Mouse (Mus musculus): Measurements from ENCODE around the gene Bach1. TPM values are rescaled to one million over a fixed set of nuclear protein-coding genes. Genes with fewer than 3 reads are reported as not detected.
"Not testable (repeated sequence)": the region's sequence is repeated elsewhere in the genome, so short reads cannot be mapped to it uniquely, and the experiment has no call there.

Bach1 gene
- polyA plus RNA-seq, 1 experiment from 2014 or later, result 9.8 TPM

DNA sequence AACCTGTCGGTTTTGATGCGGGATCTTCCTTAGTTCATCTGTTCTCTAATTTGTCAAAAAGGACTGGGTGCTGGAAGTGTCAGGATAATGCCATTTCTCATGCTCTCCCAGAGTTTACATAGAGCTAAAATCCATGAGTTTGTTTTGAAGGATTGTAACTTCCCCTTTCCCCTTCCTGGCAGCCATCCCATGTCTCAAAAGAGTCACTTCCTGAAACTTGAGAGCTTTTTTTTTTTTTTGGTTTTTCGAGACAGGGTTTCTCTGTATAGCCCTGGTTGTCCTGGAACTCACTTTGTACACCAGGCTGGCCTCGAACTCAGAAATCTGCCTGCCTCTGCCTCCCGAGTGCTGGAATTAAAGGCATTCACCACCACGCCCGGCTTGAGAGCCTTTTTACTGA, 9.9 kb upstream of the Bach1 start:
- H3K9ac ChIP-seq (ENCODE audit: low read length); H3K4me3 ChIP-seq (ENCODE audit: low read length); H3K9me3 ChIP-seq (replicated peaks; ENCODE audit: control insufficient read depth, low read length); H3K36me3 ChIP-seq (ENCODE audit: control insufficient read depth, insufficient read depth); H3K27me3 ChIP-seq (ENCODE audit: control insufficient read depth, insufficient read depth, low read length); H3K4me1 ChIP-seq (ENCODE audit: control insufficient read depth, insufficient read depth, low read length); ATAC-seq (replicated peaks; ENCODE audit: extremely low read depth, insufficient read depth, low FRiP score): not testable (repeated sequence)
- WGBS, result 66% methylated on average over 7 of the region's 7 CpGs
- peak overlapping the region; percentile 47; the same call in 1 of the 2 replicates for H3K4me2 ChIP-seq (ENCODE audit: low read depth, low read length)
- H3K27ac ChIP-seq (ENCODE audit: low read length), result peak overlapping the region; percentile 79

DNA sequence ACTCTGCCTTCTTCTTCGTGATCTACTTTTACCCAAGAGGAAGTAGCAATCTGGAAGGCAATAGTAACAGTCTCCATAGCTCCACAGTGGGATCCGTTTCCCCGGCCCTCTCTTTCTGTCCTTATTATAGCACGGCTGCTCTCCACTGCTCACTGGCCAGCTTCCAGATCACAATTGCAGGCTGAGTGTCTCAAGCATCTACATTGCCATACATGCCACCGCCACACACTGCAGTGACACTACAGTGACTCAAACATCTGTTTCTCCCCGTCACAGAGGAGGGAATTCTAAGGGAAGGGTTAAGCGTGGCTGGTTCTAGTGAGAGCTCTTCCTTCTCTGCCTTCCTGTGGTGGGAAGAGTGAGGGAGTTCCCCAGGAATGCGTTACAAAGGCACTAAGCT, 9.5 kb upstream of the Bach1 start:
- H3K36me3 ChIP-seq (ENCODE audit: control insufficient read depth, insufficient read depth), result no peaks in the 10 kb centered on the region
- H3K4me3 ChIP-seq (ENCODE audit: low read length), result no peak overlapping the region
- peaks cover 9% of the 10 kb centered on the region for H3K4me1 ChIP-seq (ENCODE audit: control insufficient read depth, insufficient read depth, low read length)
- H3K4me2 ChIP-seq (ENCODE audit: low read depth, low read length), result peak overlapping the region; percentile 47
- 0 out of 2 replicates have a peak, but pooled peaks cover 2% of the 10 kb centered on the region for H3K9me3 ChIP-seq (replicated peaks; ENCODE audit: control insufficient read depth, low read length)
- WGBS, result 15% methylated on average over 8 of the region's 8 CpGs
- H3K9ac ChIP-seq (ENCODE audit: low read length), result no peak overlapping the region
- H3K27ac ChIP-seq (ENCODE audit: low read length), result peak overlapping the region; percentile 79
- H3K27me3 ChIP-seq (ENCODE audit: control insufficient read depth, insufficient read depth, low read length), result no peaks in the 10 kb centered on the region
- peak; percentile 64 for ATAC-seq (replicated peaks; ENCODE audit: extremely low read depth, insufficient read depth, low FRiP score)

DNA sequence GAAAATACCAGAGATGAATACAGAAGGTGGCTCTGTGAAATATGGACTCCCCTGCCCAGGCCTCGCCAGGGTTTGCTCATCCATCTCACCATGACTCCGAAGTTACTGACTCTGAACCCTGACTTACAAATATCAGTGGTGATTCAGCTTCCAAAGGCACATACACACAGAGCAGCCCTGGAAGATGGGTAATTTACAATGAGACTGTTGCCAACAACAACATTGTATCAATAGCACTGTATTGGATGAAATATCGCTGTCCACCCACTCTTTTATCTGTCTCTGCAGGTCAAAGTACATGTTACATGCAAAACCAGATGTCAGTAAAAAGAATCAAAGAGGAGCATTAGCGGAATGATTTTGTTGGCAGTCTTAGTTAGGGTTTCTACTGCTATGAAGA, 8.2 kb upstream of the Bach1 start:
- Histone ChIP-seq H3K9me3 (replicated peaks; ENCODE audit: control insufficient read depth, low read length) (0 out of 2 replicates have a peak, but pooled peaks cover 2% of the 10 kb centered on the region), H3K4me1 (ENCODE audit: control insufficient read depth, insufficient read depth, low read length) (peaks cover 9% of the 10 kb centered on the region), H3K4me2 (ENCODE audit: low read depth, low read length) (no peak overlapping the region), H3K27me3 (ENCODE audit: control insufficient read depth, insufficient read depth, low read length) (no peaks in the 10 kb centered on the region), H3K27ac (ENCODE audit: low read length) (no peak overlapping the region), H3K4me3 (ENCODE audit: low read length) (no peak overlapping the region), H3K9ac (ENCODE audit: low read length) (no peak overlapping the region), H3K36me3 (ENCODE audit: control insufficient read depth, insufficient read depth) (no peaks in the 10 kb centered on the region)
- ATAC-seq (replicated peaks; ENCODE audit: extremely low read depth, insufficient read depth, low FRiP score), result no peak
- 88% methylated on average over 4 of the region's 4 CpGs for WGBS

DNA sequence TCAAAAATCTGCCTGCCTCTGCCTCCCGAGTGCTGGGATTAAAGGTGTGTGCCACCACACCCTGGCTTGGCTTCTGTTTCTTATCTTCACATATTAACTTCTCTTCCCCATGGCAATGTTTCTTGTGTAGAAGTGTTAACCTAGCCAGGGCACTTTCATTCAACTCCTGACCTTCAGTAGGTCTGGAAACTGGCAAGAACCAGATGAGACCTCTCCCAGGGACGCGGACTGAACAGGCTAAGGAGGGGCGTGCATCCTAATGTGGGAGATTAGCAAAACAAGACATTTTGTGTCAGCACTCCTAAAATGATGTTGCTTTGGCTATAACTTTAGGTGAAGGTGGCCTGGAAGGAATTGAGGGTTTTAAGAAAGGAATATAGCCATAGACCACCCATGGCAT, 7.6 kb upstream of the Bach1 start:
- ATAC-seq (replicated peaks; ENCODE audit: extremely low read depth, insufficient read depth, low FRiP score), result no peak
- WGBS, result 93% methylated on average over 4 of the region's 4 CpGs
- Histone ChIP-seq H3K9me3 (replicated peaks; ENCODE audit: control insufficient read depth, low read length) (0 out of 2 replicates have a peak, but pooled peaks cover 2% of the 10 kb centered on the region), H3K9ac (ENCODE audit: low read length) (no peak overlapping the region), H3K4me1 (ENCODE audit: control insufficient read depth, insufficient read depth, low read length) (peaks cover 9% of the 10 kb centered on the region), H3K36me3 (ENCODE audit: control insufficient read depth, insufficient read depth) (no peaks in the 10 kb centered on the region), H3K4me3 (ENCODE audit: low read length) (no peak overlapping the region), H3K27ac (ENCODE audit: low read length) (no peak overlapping the region), H3K4me2 (ENCODE audit: low read depth, low read length) (no peak overlapping the region), H3K27me3 (ENCODE audit: control insufficient read depth, insufficient read depth, low read length) (no peaks in the 10 kb centered on the region)

DNA sequence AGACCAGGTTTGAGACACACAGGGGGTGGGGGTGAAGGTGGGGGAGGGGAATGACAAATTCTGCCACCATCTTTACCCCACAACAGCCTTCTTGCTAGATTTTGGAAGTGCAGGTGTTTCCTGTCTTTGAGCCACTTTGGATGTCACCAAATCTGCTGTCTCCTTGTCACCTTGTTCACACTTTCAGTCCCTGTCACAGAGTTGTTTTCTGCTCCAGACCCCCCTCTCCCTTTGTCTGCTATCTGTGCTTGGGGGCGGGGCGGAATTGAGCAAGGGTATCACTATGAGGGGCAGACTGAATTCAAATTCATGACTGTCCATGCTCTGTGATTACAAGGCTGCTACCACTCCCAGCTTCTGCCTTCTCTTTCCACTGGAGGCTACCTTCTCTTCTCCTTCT, 6.2 kb upstream of the Bach1 start:
- Histone ChIP-seq H3K4me3 (ENCODE audit: low read length) (no peak overlapping the region), H3K27me3 (ENCODE audit: control insufficient read depth, insufficient read depth, low read length) (no peaks in the 10 kb centered on the region), H3K9me3 (replicated peaks; ENCODE audit: control insufficient read depth, low read length) (0 out of 2 replicates have a peak, but pooled peaks cover 2% of the 10 kb centered on the region), H3K36me3 (ENCODE audit: control insufficient read depth, insufficient read depth) (no peaks in the 10 kb centered on the region), H3K27ac (ENCODE audit: low read length) (no peak overlapping the region), H3K4me1 (ENCODE audit: control insufficient read depth, insufficient read depth, low read length) (peaks cover 12% of the 10 kb centered on the region), H3K4me2 (ENCODE audit: low read depth, low read length) (no peak overlapping the region), H3K9ac (ENCODE audit: low read length) (no peak overlapping the region)
- ATAC-seq (replicated peaks; ENCODE audit: extremely low read depth, insufficient read depth, low FRiP score), result no peak
- WGBS, result 66% methylated on average over 2 of the region's 2 CpGs

DNA sequence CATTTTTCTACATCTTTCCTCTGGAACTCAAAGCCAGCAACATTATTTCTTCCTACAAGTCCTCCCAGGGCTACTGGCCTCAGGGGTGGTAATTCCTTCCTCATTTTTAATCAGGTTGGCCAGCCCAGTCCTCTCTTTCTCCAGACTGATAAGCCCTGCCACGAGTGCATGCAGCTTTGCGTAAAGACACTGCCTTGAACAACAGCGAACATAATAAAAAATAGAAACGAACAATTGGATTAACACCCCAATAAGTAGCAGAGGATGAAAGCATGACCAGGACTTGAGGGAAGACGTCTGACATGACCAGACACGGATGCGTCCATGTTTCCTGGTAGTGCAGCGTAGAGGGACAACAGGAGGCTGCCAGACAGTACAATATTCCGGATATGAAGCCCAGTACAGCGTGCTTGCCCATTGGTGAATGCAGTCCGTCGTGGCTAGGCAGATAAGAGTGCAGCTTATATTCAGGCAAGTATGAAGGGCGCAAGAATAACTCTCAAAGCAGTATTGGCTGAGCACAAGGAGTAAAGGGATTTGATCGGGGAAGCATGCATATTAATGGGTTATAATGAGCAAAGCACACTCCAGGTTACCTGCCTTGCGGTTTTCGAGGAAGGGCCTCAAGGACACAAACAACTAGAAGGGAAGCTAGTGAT, 909 bp upstream of the Bach1 start:
- Histone ChIP-seq H3K4me1 (ENCODE audit: control insufficient read depth, insufficient read depth, low read length) (peaks cover 15% of the 10 kb centered on the region), H3K4me2 (ENCODE audit: low read depth, low read length) (peak overlapping the region; percentile 72), H3K27ac (ENCODE audit: low read length) (peak overlapping the region; percentile 59), H3K9ac (ENCODE audit: low read length) (peak overlapping the region; percentile 57), H3K9me3 (replicated peaks; ENCODE audit: control insufficient read depth, low read length) (no peaks in the 10 kb centered on the region), H3K27me3 (ENCODE audit: control insufficient read depth, insufficient read depth, low read length) (no peaks in the 10 kb centered on the region), H3K4me3 (ENCODE audit: low read length) (peak overlapping the region; percentile 66), H3K36me3 (ENCODE audit: control insufficient read depth, insufficient read depth) (no peaks in the 10 kb centered on the region)
- ATAC-seq (replicated peaks; ENCODE audit: extremely low read depth, insufficient read depth, low FRiP score), result no peak
- 26% methylated on average over 16 of the region's 16 CpGs for WGBS

DNA sequence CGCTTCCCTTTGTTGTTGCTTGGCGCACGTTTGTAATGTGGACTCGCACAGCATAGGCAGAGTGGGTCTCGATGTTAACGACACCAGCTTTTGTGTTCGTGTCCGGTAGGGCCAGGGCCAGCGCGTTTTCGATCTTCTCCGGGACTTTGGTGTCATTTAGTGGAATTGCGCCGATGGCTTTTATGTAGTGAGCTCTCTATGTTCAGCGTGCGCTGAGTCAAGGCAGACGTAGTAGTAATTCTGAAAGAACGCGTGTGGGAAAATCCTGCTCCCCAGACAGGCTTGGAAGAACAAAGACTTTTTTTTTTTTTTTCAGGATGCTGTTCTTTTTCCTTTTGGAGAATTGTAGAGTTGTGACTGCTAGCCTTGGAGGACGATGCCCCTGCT, 554 bp downstream of the Bach1 start:
- no peak for ATAC-seq (replicated peaks; ENCODE audit: extremely low read depth, insufficient read depth, low FRiP score)
- H3K9ac ChIP-seq (ENCODE audit: low read length), result peak overlapping the region; percentile 91
- H3K9me3 ChIP-seq (replicated peaks; ENCODE audit: control insufficient read depth, low read length), result no peaks in the 10 kb centered on the region
- 0% methylated on average over 20 of the region's 20 CpGs for WGBS
- H3K36me3 ChIP-seq (ENCODE audit: control insufficient read depth, insufficient read depth), result no peaks in the 10 kb centered on the region
- H3K27ac ChIP-seq (ENCODE audit: low read length), result peak overlapping the region; percentile 91
- peak overlapping the region; percentile 66 for H3K4me3 ChIP-seq (ENCODE audit: low read length)
- no peaks in the 10 kb centered on the region for H3K27me3 ChIP-seq (ENCODE audit: control insufficient read depth, insufficient read depth, low read length)
- peaks cover 25% of the 10 kb centered on the region for H3K4me1 ChIP-seq (ENCODE audit: control insufficient read depth, insufficient read depth, low read length)
- H3K4me2 ChIP-seq (ENCODE audit: low read depth, low read length), result peak overlapping the region; percentile 63

DNA sequence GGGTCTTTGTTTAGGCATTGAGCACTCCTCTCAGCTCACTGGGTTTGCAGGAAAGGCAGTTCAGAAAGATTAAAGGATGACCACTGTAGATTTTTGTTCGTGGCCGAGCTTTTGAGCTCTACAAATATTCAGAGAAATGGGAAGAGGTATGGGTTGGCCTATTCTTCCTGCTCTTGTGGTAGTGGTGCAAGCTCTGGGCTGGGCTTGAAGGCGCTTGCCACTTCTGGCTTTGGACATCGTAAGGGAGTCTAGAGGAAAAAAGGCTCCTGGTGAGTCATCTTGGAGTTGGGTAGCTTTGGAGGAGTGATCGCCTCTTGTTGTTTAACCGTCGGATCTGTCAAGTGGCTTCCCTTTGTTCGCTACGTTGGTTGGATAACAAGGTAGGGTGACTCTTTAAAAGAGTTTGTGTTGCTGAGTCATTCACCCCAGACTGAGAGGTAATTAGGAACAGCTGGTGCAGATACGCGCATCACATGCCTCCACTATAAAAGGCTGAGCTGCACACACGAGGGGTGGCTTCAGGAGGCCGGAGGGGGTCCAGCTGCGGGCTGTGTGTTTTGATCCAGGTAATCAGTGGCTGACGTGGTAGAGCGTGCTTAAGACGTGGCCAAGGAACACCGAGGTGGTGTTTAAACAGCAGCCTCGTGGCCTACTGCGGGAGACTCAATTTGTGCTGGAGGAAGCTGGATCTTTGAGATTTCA, 1.1 kb downstream of the Bach1 start:
- WGBS, result 2% methylated on average over 20 of the region's 20 CpGs
- 0 out of 2 replicates have a peak, but pooled peaks have one; percentile 5 for ATAC-seq (replicated peaks; ENCODE audit: extremely low read depth, insufficient read depth, low FRiP score)
- peak overlapping the region; percentile 91 for H3K9ac ChIP-seq (ENCODE audit: low read length)

DNA sequence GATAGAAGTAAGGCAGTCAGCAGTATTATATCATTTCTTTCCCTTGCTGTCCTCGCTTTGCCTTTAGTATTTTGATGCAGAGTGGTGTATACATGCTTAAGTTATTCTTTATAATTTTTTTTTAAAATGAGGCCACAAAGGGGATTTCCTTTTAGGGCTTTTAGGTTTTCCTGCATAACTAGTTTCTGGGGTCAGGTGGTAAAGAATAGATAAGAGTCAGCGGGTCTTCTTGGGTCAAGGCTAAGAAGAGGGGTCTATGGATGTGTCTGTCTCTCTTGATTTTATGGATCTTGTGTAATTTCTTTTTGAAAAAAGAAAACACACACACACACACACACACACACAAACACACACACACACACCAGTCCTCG, 1.6 kb downstream of the Bach1 start:
- Histone ChIP-seq H3K9me3 (replicated peaks; ENCODE audit: control insufficient read depth, low read length) (no peaks in the 10 kb centered on the region), H3K27ac (ENCODE audit: low read length) (peak overlapping the region; percentile 91), H3K4me1 (ENCODE audit: control insufficient read depth, insufficient read depth, low read length) (peaks cover 30% of the 10 kb centered on the region), H3K4me2 (ENCODE audit: low read depth, low read length) (peak overlapping the region; percentile 63), H3K27me3 (ENCODE audit: control insufficient read depth, insufficient read depth, low read length) (no peaks in the 10 kb centered on the region), H3K4me3 (ENCODE audit: low read length) (peak overlapping the region; percentile 66), H3K36me3 (ENCODE audit: control insufficient read depth, insufficient read depth) (no peaks in the 10 kb centered on the region), H3K9ac (ENCODE audit: low read length) (peak overlapping the region; percentile 91)
- 27% methylated on average over 3 of the region's 3 CpGs for WGBS
- ATAC-seq (replicated peaks; ENCODE audit: extremely low read depth, insufficient read depth, low FRiP score), result no peak

More for the DNA sequence above, 1.1 kb downstream of the Bach1 start:
- peaks cover 29% of the 10 kb centered on the region for H3K4me1 ChIP-seq (ENCODE audit: control insufficient read depth, insufficient read depth, low read length)
- H3K27me3 ChIP-seq (ENCODE audit: control insufficient read depth, insufficient read depth, low read length), result no peaks in the 10 kb centered on the region
- no peaks in the 10 kb centered on the region for H3K36me3 ChIP-seq (ENCODE audit: control insufficient read depth, insufficient read depth)
- peak overlapping the region; percentile 91 for H3K27ac ChIP-seq (ENCODE audit: low read length)
- peak overlapping the region; percentile 63 for H3K4me2 ChIP-seq (ENCODE audit: low read depth, low read length)
- H3K9me3 ChIP-seq (replicated peaks; ENCODE audit: control insufficient read depth, low read length), result no peaks in the 10 kb centered on the region
- peak overlapping the region; percentile 66 for H3K4me3 ChIP-seq (ENCODE audit: low read length)
